Mouse (Mus musculus) hindbrain, embryonic 15.5 days (tissue): ENCODE results near the gene Gm4707. TPM values are rescaled to one million over a fixed set of nuclear protein-coding genes. Genes with fewer than 3 reads are reported as not detected.

Experiments
- ATAC-seq: fragments of 200-750 bp; cut with Nextera tagmentation; 2 replicates; pipeline ENCODE4 v1.8.0; 2017; ENCODE audit warnings: low read depth, moderate number of reproducible peaks, moderate TSS enrichment; ENCODE audit not compliant: low FRiP score
- H3K27ac ChIP-seq: fragments of 300-500 bp; sonication (generic); replicated peaks from 2 replicates; pipeline ENCODE4 v1.5.1; 2015; ENCODE audit warnings: mild to moderate bottlenecking, inconsistent platforms
- H3K27me3 ChIP-seq: fragments of 300-500 bp; sonication (generic); 2 replicates; pipeline ENCODE4 v1.6.1; 2015; ENCODE audit warnings: control low read depth, inconsistent platforms
- H3K36me3 ChIP-seq: fragments of 300-500 bp; sonication (generic); 2 replicates; pipeline ENCODE4 v1.6.1; 2015; ENCODE audit warnings: control low read depth, inconsistent platforms
- H3K4me1 ChIP-seq: fragments of 300-500 bp; sonication (generic); replicated peaks from 2 replicates; pipeline ENCODE4 v1.6.1; 2015; ENCODE audit warnings: control low read depth, inconsistent platforms
- H3K4me2 ChIP-seq: fragments of 300-500 bp; sonication (generic); 2 replicates; pipeline ENCODE4 v1.6.1; 2015; ENCODE audit warnings: moderate library complexity, mild to moderate bottlenecking, inconsistent platforms
- H3K4me3 ChIP-seq: fragments of 300-500 bp; sonication (generic); 2 replicates; pipeline ENCODE4 v1.5.1; 2015; ENCODE audit warnings: mild to moderate bottlenecking, inconsistent platforms
- H3K9ac ChIP-seq: fragments of 300-500 bp; sonication (generic); 2 replicates; pipeline ENCODE4 v1.6.1; 2015; ENCODE audit warnings: inconsistent platforms
- H3K9me3 ChIP-seq: fragments of 300-500 bp; sonication (generic); 2 replicates; pipeline ENCODE4 v1.6.1; 2016; ENCODE audit warnings: control low read depth, inconsistent platforms
- WGBS: fragments of 180-500 bp; shearing (Covaris S2); methylation state at CpG from one replicate; pipeline ENCODE4 v1.1.7; 2015; 5-methylcytosine and 5-hydroxymethylcytosine counted together
- polyA plus RNA-seq: library from polyadenylated mRNA; unstranded; fragments of >200 nt; fragmentation: Nextera tagmentation; extraction: Ambion mirVana; gene quantifications from 2 replicates; pipeline ENCODE4 v1.2.1, GENCODE M21; 2015

The Gm4707 gene
- 2.7 and 3.9 TPM in 2 replicates for polyA plus RNA-seq

DNA sequence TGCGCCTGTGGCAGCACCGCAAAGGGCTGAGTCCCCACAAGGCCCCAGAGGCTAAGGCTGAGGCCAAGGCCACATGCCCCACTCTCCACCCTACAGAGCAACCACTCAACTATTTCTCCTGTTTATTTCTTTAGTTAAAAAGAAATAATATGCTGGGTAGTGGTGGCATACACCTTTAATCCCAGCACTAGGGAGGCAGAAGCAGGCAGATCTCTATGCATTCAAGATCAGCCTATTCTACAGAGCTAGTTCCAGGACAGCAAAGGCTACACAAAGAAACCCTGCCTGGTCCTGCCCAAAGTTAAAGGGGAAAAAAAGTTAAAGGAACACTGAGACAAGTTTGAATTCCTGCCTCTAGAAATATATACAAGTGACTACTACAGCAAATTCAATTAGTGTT, at the start of gene Gm4707:
Gene Gm4707 (minus strand): TSS at position 101 of the 400 bp plus-strand sequence.
- Histone ChIP-seq H3K27me3 (no peaks in the 10 kb centered on the region), H3K9ac (no peak within 1 kb of the TSS), H3K4me1 (no peaks in the 10 kb centered on the region), H3K27ac (no peak within 1 kb of the TSS), H3K36me3 (peaks cover 5% of the 10 kb centered on the region; the same call in 1 of the 2 replicates), H3K4me2 (no peak within 1 kb of the TSS), H3K4me3 (no peak within 1 kb of the TSS), H3K9me3 (no peaks in the 10 kb centered on the region)
- ATAC-seq = no peak
- 100% methylated on average over 2 of the region's 2 CpGs for WGBS

GRCm38 (mm10) chr17:71506832-71507231, 47.1 kb upstream of the Gm4707 start:
- 93% methylated on average over 8 of the region's 8 CpGs for WGBS
- H3K9me3 ChIP-seq = no peaks in the 10 kb centered on the region
- no peak overlapping the region for H3K4me2 ChIP-seq
- no peak overlapping the region for H3K9ac ChIP-seq
- H3K4me3 ChIP-seq = no peak overlapping the region
- H3K27me3 ChIP-seq = no peaks in the 10 kb centered on the region
- H3K36me3 ChIP-seq = no peaks in the 10 kb centered on the region
- ATAC-seq = no peak
- no peak overlapping the region for H3K27ac ChIP-seq
- H3K4me1 ChIP-seq = no peaks in the 10 kb centered on the region

GRCm38 (mm10) chr17:71495784-71496183, 36.1 kb upstream of the Gm4707 start:
- Histone ChIP-seq H3K36me3 (no peaks in the 10 kb centered on the region), H3K9me3 (no peaks in the 10 kb centered on the region), H3K4me3 (no peak overlapping the region), H3K9ac (no peak overlapping the region), H3K4me1 (no peaks in the 10 kb centered on the region), H3K27me3 (no peaks in the 10 kb centered on the region), H3K27ac (no peak overlapping the region), H3K4me2 (no peak overlapping the region)
- 91% methylated on average over 4 of the region's 4 CpGs for WGBS
- ATAC-seq = no peak

DNA sequence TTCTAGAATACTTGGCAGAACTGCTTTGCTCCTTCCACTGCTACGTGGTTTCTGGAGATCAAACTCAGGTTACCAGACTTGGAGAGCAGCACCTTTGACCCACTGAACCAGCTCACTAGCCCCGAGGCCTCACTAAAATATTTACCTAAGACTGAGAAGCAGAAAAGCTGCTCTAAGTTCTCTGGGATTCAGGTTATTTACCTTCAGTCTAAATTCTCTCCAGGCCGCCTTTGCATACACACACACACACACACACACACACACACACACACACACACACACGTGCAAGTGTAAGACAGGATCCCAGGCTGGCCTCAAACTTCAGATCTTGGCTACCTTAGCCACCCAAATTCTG, 31.6 kb upstream of the Gm4707 start:
- Histone ChIP-seq H3K27me3 (no peaks in the 10 kb centered on the region), H3K9ac (no peak overlapping the region), H3K9me3 (no peaks in the 10 kb centered on the region), H3K4me3 (no peak overlapping the region), H3K4me2 (no peak overlapping the region), H3K36me3 (no peaks in the 10 kb centered on the region), H3K27ac (no peak overlapping the region), H3K4me1 (no peaks in the 10 kb centered on the region)
- WGBS = 89% methylated on average over 4 of the region's 4 CpGs
- ATAC-seq = no peak

DNA sequence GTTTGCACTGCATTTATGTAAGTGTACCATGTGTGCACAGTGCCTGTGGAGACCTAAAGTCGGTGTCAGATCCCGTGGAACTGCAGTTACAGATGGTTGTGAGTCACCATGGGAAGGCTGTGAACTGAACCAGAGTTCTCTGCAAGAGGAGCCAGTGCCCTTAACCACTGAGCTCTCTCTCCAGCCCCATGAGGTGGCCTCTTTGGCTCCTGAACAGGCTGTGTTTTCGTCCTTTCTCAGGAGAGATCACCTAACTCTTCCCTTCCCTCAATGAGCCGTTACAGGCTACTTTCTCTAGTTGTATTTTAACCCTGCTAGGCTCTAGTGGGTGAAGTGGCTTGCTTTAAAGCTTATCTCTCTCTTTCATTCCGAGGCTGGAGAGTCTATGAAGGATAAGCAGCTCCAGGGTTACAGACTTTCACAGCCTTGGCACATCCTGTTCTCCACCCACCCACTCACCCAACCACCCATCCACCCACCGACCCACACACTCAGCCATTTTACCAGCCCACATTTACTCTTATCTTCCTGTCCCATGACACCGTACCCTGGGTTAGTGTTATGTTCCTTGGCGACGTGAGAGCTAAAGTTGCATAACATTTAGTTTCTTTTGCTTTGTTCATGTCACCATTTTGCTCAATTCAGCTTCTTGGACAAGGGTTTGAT, 31.1 kb upstream of the Gm4707 start:
- Histone ChIP-seq H3K27ac (no peak overlapping the region), H3K9ac (no peak overlapping the region), H3K9me3 (no peaks in the 10 kb centered on the region), H3K36me3 (no peaks in the 10 kb centered on the region), H3K4me2 (no peak overlapping the region), H3K4me3 (no peak overlapping the region), H3K27me3 (no peaks in the 10 kb centered on the region), H3K4me1 (no peaks in the 10 kb centered on the region)
- WGBS = 80% methylated on average over 9 of the region's 9 CpGs
- no peak for ATAC-seq

DNA sequence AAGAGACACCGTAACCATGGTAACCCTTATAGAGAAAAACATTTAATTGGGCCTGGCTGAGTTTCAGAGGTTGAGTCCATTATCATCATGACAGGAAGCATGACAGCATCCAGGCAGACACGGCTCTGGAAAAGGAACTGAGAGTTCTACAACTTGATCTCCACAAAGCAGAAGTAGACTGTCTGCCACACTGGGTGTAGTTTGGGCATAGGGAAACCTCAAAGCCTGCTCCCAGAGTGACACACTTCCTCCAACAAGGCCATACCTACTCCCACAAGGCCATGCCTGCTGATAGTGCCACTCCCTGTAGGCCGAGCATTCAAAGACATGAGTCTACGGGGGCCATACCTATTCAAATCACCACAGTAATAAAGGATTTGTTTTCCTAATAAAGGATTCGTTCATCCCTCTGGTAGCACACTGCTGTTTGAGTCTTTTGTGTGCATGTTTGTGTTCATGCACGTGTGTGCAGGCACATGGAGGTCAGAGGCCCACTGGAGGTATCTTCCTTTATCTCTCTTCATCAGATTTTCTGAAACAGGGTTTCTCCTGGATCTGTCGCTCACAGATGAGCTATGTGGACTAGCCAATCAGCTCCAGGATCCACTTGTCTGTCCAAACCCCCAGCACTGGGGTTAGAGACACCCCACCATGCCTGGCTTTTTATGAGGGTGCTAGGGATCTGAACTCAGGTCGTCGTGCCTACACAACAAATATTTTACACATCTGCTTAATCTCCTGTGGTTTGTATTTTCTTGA, 30.2 kb upstream of the Gm4707 start:
- no peak overlapping the region for H3K27ac ChIP-seq
- ATAC-seq = no peak
- 0 out of 2 replicates have a peak, but pooled peaks cover 5% of the 10 kb centered on the region for H3K4me1 ChIP-seq
- H3K4me3 ChIP-seq = no peak overlapping the region
- H3K9me3 ChIP-seq = no peaks in the 10 kb centered on the region
- H3K36me3 ChIP-seq = no peaks in the 10 kb centered on the region
- WGBS = 83% methylated on average over 9 of the region's 9 CpGs
- no peak overlapping the region for H3K9ac ChIP-seq
- no peak overlapping the region for H3K4me2 ChIP-seq
- no peaks in the 10 kb centered on the region for H3K27me3 ChIP-seq

GRCm38 (mm10) chr17:71486231-71486851, 26.6 kb upstream of the Gm4707 start:
- no peaks in the 10 kb centered on the region for H3K36me3 ChIP-seq
- H3K4me2 ChIP-seq = peak overlapping the region; percentile 13; the same call in 1 of the 2 replicates
- 49% methylated on average over 8 of the region's 8 CpGs for WGBS
- H3K27ac ChIP-seq = 0 out of 2 replicates have a peak overlapping the region, but pooled peaks have one; percentile 34
- 0 out of 2 replicates have a peak, but pooled peaks cover 5% of the 10 kb centered on the region for H3K4me1 ChIP-seq
- no peaks in the 10 kb centered on the region for H3K27me3 ChIP-seq
- no peak for ATAC-seq
- no peak overlapping the region for H3K9ac ChIP-seq
- H3K4me3 ChIP-seq = no peak overlapping the region
- no peaks in the 10 kb centered on the region for H3K9me3 ChIP-seq

GRCm38 (mm10) chr17:71485791-71486230, 26.1 kb upstream of the Gm4707 start:
- Histone ChIP-seq H3K9ac (no peak overlapping the region), H3K27me3 (no peaks in the 10 kb centered on the region), H3K27ac (0 out of 2 replicates have a peak overlapping the region, but pooled peaks have one; percentile 34), H3K36me3 (no peaks in the 10 kb centered on the region), H3K9me3 (no peaks in the 10 kb centered on the region), H3K4me1 (0 out of 2 replicates have a peak, but pooled peaks cover 5% of the 10 kb centered on the region), H3K4me2 (peak overlapping the region; percentile 13; the same call in 1 of the 2 replicates), H3K4me3 (no peak overlapping the region)
- WGBS = 57% methylated on average over 12 of the region's 12 CpGs
- no peak for ATAC-seq

GRCm38 (mm10) chr17:71484711-71485110, 25.0 kb upstream of the Gm4707 start:
- H3K9ac ChIP-seq = no peak overlapping the region
- 89% methylated on average over 5 of the region's 5 CpGs for WGBS
- no peaks in the 10 kb centered on the region for H3K27me3 ChIP-seq
- 0 out of 2 replicates have a peak, but pooled peaks cover 5% of the 10 kb centered on the region for H3K4me1 ChIP-seq
- no peak for ATAC-seq
- no peak overlapping the region for H3K4me2 ChIP-seq
- H3K4me3 ChIP-seq = no peak overlapping the region
- no peaks in the 10 kb centered on the region for H3K36me3 ChIP-seq
- no peak overlapping the region for H3K27ac ChIP-seq
- no peaks in the 10 kb centered on the region for H3K9me3 ChIP-seq

GRCm38 (mm10) chr17:71483418-71484060, 23.8 kb upstream of the Gm4707 start:
- WGBS = 88% methylated on average over 7 of the region's 7 CpGs
- Histone ChIP-seq H3K9ac (no peak overlapping the region), H3K9me3 (no peaks in the 10 kb centered on the region), H3K4me1 (0 out of 2 replicates have a peak, but pooled peaks cover 5% of the 10 kb centered on the region), H3K4me2 (no peak overlapping the region), H3K36me3 (no peaks in the 10 kb centered on the region), H3K4me3 (no peak overlapping the region), H3K27me3 (no peaks in the 10 kb centered on the region), H3K27ac (no peak overlapping the region)
- ATAC-seq = no peak

GRCm38 (mm10) chr17:71479381-71479901, 19.7 kb upstream of the Gm4707 start:
- H3K27me3 ChIP-seq = no peaks in the 10 kb centered on the region
- WGBS = 72% methylated on average over 5 of the region's 5 CpGs
- H3K4me2 ChIP-seq = no peak overlapping the region
- no peaks in the 10 kb centered on the region for H3K36me3 ChIP-seq
- peaks cover 7% of the 10 kb centered on the region for H3K4me1 ChIP-seq
- no peak overlapping the region for H3K4me3 ChIP-seq
- no peak overlapping the region for H3K27ac ChIP-seq
- H3K9ac ChIP-seq = no peak overlapping the region
- H3K9me3 ChIP-seq = no peaks in the 10 kb centered on the region
- no peak for ATAC-seq
